Mouse (Mus musculus) thymus, postnatal 10 days (tissue): ENCODE measurements around the gene Olfr699.
"Not testable (repeated sequence)": the region's sequence is repeated elsewhere in the genome, so short reads cannot be mapped to it uniquely, and the experiment has no call there.

ENCODE experiments used
- DNase-seq, 2 experiments: peaks; one replicate each; pipeline ENCODE4 v3.0.0; 2021; ENCODE audit warnings: low spot score in 2 of 2

The Olfr699 gene

GRCm38 (mm10) chr7:106793098-106793497 lies at the start of gene Olfr699:
TSS of gene Olfr699 (minus strand) at chr7:106793198.
- DNase-seq: no peak

GRCm38 (mm10) chr7:106833793-106834192 lies 40.8 kb upstream of the Olfr699 start, which contains the start of gene Olfr702:
TSS of gene Olfr702 (minus strand) at chr7:106833893.
- DNase-seq: no peak

GRCm38 (mm10) chr7:106818414-106818813 lies 25.4 kb upstream of the Olfr699 start:
- DNase-seq: no peak

- peak in 1 of 2 experiments; percentile 24 for DNase-seq
These were observed 22.8 kb upstream of the Olfr699 start for GRCm38 (mm10) chr7:106815775-106816174.

GRCm38 (mm10) chr7:106813829-106814228 lies 20.8 kb upstream of the Olfr699 start, which contains the start of gene Olfr701:
TSS of gene Olfr701 (plus strand) at chr7:106814129.
- no peak for DNase-seq

GRCm38 (mm10) chr7:106808734-106809133 lies 15.7 kb upstream of the Olfr699 start, which contains the start of gene Olfr700:
TSS of gene Olfr700 (minus strand) at chr7:106808834.
- no peak for DNase-seq

GRCm38 (mm10) chr7:106788330-106788729 lies 4.7 kb downstream of the Olfr699 start:
- no peak for DNase-seq

GRCm38 (mm10) chr7:106761008-106761407 lies 32.0 kb downstream of the Olfr699 start:
- not testable (repeated sequence) for DNase-seq

GRCm38 (mm10) chr7:106758800-106759199 lies 34.2 kb downstream of the Olfr699 start:
- DNase-seq: no peak

- DNase-seq: no peak
These were observed 37.7 kb downstream of the Olfr699 start, which contains the start of gene Olfr698 for GRCm38 (mm10) chr7:106755297-106755696. TSS of gene Olfr698 (minus strand) at chr7:106755397.

- no peak for DNase-seq
These were observed 47.2 kb downstream of the Olfr699 start for GRCm38 (mm10) chr7:106745811-106746210.

GRCm38 (mm10) chr7:106742343-106742742 lies 50.7 kb downstream of the Olfr699 start, which contains the start of gene Olfr697:
TSS of gene Olfr697 (minus strand) at chr7:106742443.
- no peak for DNase-seq
